Mouse (Mus musculus) C2C12 (cell line): Measurements from ENCODE around the gene Gm45213. TPM values are rescaled to one million over a fixed set of nuclear protein-coding genes. Genes with fewer than 3 reads are reported as not detected.

Experiments
- H3K27me3 ChIP-seq: one replicate; pipeline ENCODE4 v1.6.1; 2011; ENCODE audit not compliant: control insufficient read depth, insufficient read depth, insufficient read length
- H3K36me3 ChIP-seq: one replicate; pipeline ENCODE4 v1.6.1; 2011; ENCODE audit not compliant: control insufficient read depth, insufficient read depth
- H3K4me3 ChIP-seq: one replicate; pipeline ENCODE4 v1.5.1; 2011; ENCODE audit warnings: mild to moderate bottlenecking, control low read depth; ENCODE audit not compliant: poor library complexity, insufficient read depth, severe bottlenecking
- H3K79me2 ChIP-seq: one replicate; pipeline ENCODE4 v1.6.1; 2011; ENCODE audit not compliant: control insufficient read depth, insufficient read depth
- H3K79me3 ChIP-seq: one replicate; pipeline ENCODE4 v1.6.1; 2011; ENCODE audit warnings: low read depth, control low read depth
- H3ac ChIP-seq: one replicate; pipeline ENCODE3; 2011; ENCODE audit warnings: low read depth; ENCODE audit not compliant: control insufficient read depth, insufficient read length
- CEBPB ChIP-seq: IDR thresholded peaks from one replicate; pipeline ENCODE4 v1.6.1; 2011; ENCODE audit warnings: low read depth, mild to moderate bottlenecking, control low read depth, moderate library complexity
- CTCF ChIP-seq: IDR thresholded peaks from one replicate; pipeline ENCODE4 v1.5.1; 2011; ENCODE audit not compliant: control insufficient read depth, insufficient read depth, insufficient read length
- FOSL1 ChIP-seq: IDR thresholded peaks from one replicate; pipeline ENCODE4 v1.8.0; 2011; ENCODE audit warnings: mild to moderate bottlenecking, low read length; ENCODE audit not compliant: poor library complexity, insufficient read depth, severe bottlenecking
- MAX ChIP-seq: IDR thresholded peaks from one replicate; pipeline ENCODE4 v1.6.1; 2011; ENCODE audit warnings: mild to moderate bottlenecking, control low read depth
- MYOD1 ChIP-seq: IDR thresholded peaks from one replicate; pipeline ENCODE4 v1.6.1; 2011; ENCODE audit warnings: low read depth; ENCODE audit not compliant: control insufficient read depth, insufficient read length
- MYOG ChIP-seq: IDR thresholded peaks from one replicate; pipeline ENCODE4 v1.6.1; 2011; ENCODE audit not compliant: control insufficient read depth, insufficient read length; ENCODE audit errors: extremely low read depth
- USF1 ChIP-seq: IDR thresholded peaks from one replicate; pipeline ENCODE4 v1.6.1; 2011; ENCODE audit warnings: low read depth, mild to moderate bottlenecking, control low read depth, moderate library complexity
- polyA plus RNA-seq: library from polyadenylated mRNA; unstranded; fragments of >200 nt; fragmentation: generic; extraction: Trizol; gene quantifications from one replicate; pipeline ENCODE4 v1.2.1, GENCODE M21; 2012; ENCODE audit warnings: missing spikeins

Gm45213 gene
- polyA plus RNA-seq, 1 experiment = not detected

GRCm38 (mm10) chr7:66110636-66111112 is 67.3 kb downstream of the Gm45213 start:
- H3K79me3 ChIP-seq = peaks cover 55% of the 10 kb centered on the region

DNA sequence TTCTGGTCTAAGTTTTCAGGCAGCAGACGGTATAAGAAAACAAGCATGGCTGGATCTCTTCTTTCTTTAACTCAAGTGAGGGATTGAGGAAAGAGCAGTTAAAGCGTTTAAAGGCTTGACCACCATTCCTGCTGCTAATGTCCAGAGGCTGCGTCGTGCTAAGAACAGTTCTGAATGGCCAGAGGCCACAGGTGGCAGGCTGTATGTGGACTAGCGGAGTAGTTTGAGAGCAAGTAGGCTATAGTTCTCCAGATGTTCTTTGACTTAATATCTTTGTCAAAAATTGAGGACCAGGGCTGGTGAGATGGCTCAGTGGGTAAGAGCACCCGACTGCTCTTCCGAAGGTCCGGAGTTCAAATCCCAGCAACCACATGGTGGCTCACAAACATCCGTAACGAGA is 67.8 kb downstream of the Gm45213 start:
- TF ChIP-seq FOSL1 (no peak), MYOG (no peak), CTCF (no peak), MAX (no peak), USF1 (no peak), CEBPB (no peak), MYOD1 (no peak)

More at GRCm38 (mm10) chr7:66110636-66111112, 67.3 kb downstream of the Gm45213 start:
- H3K79me2 ChIP-seq = peaks cover 60% of the 10 kb centered on the region
- H3ac ChIP-seq = peak overlapping the region; percentile 59
- TF ChIP-seq FOSL1 = no peak
- no peak for TF ChIP-seq CTCF
- no peak for TF ChIP-seq MAX
- TF ChIP-seq MYOG = no peak
- TF ChIP-seq MYOD1 = no peak
- TF ChIP-seq USF1 = no peak
- no peak for TF ChIP-seq CEBPB
- H3K4me3 ChIP-seq = peak overlapping the region; percentile 49
- peaks cover 7% of the 10 kb centered on the region for H3K36me3 ChIP-seq
- H3K27me3 ChIP-seq = no peaks in the 10 kb centered on the region

More for the DNA sequence above, 67.8 kb downstream of the Gm45213 start:
- Histone ChIP-seq H3K27me3 (no peaks in the 10 kb centered on the region), H3K79me3 (peaks cover 60% of the 10 kb centered on the region), H3K79me2 (peaks cover 66% of the 10 kb centered on the region), H3K36me3 (peaks cover 7% of the 10 kb centered on the region), H3K4me3 (peak overlapping the region; percentile 49), H3ac (peak overlapping the region; percentile 40)

Other genes with a start within 250 kb of the Gm45213 start
- 0.06 TPM for gene Pcsk6, start 181.9 kb upstream of the Gm45213 start, polyA plus RNA-seq
- gene Snrpa1, start 15.4 kb downstream of the Gm45213 start, polyA plus RNA-seq = 120 TPM
- 48.1 TPM for gene Selenos, start 36.0 kb downstream of the Gm45213 start, polyA plus RNA-seq
- gene Chsy1, start 65.9 kb downstream of the Gm45213 start, polyA plus RNA-seq = 25.5 TPM